Mouse (Mus musculus) C2C12 (cell line): ENCODE results near the gene Rnd1. TPM values are rescaled to one million over a fixed set of nuclear protein-coding genes. Genes with fewer than 3 reads are reported as not detected.

Source experiments
- H3K27me3 ChIP-seq: one replicate; pipeline ENCODE4 v1.6.1; 2011; ENCODE audit not compliant: control insufficient read depth, insufficient read depth, insufficient read length
- H3K36me3 ChIP-seq: one replicate; pipeline ENCODE4 v1.6.1; 2011; ENCODE audit not compliant: control insufficient read depth, insufficient read depth
- H3K4me3 ChIP-seq: one replicate; pipeline ENCODE4 v1.5.1; 2011; ENCODE audit warnings: mild to moderate bottlenecking, control low read depth; ENCODE audit not compliant: poor library complexity, insufficient read depth, severe bottlenecking
- H3K79me2 ChIP-seq: one replicate; pipeline ENCODE4 v1.6.1; 2011; ENCODE audit not compliant: control insufficient read depth, insufficient read depth
- H3K79me3 ChIP-seq: one replicate; pipeline ENCODE4 v1.6.1; 2011; ENCODE audit warnings: low read depth, control low read depth
- H3ac ChIP-seq: one replicate; pipeline ENCODE3; 2011; ENCODE audit warnings: low read depth; ENCODE audit not compliant: control insufficient read depth, insufficient read length
- CEBPB ChIP-seq: IDR thresholded peaks from one replicate; pipeline ENCODE4 v1.6.1; 2011; ENCODE audit warnings: low read depth, mild to moderate bottlenecking, control low read depth, moderate library complexity
- CTCF ChIP-seq: IDR thresholded peaks from one replicate; pipeline ENCODE4 v1.5.1; 2011; ENCODE audit not compliant: control insufficient read depth, insufficient read depth, insufficient read length
- FOSL1 ChIP-seq: IDR thresholded peaks from one replicate; pipeline ENCODE4 v1.8.0; 2011; ENCODE audit warnings: mild to moderate bottlenecking, low read length; ENCODE audit not compliant: poor library complexity, insufficient read depth, severe bottlenecking
- MAX ChIP-seq: IDR thresholded peaks from one replicate; pipeline ENCODE4 v1.6.1; 2011; ENCODE audit warnings: mild to moderate bottlenecking, control low read depth
- MYOD1 ChIP-seq: IDR thresholded peaks from one replicate; pipeline ENCODE4 v1.6.1; 2011; ENCODE audit warnings: low read depth; ENCODE audit not compliant: control insufficient read depth, insufficient read length
- MYOG ChIP-seq: IDR thresholded peaks from one replicate; pipeline ENCODE4 v1.6.1; 2011; ENCODE audit not compliant: control insufficient read depth, insufficient read length; ENCODE audit errors: extremely low read depth
- USF1 ChIP-seq: IDR thresholded peaks from one replicate; pipeline ENCODE4 v1.6.1; 2011; ENCODE audit warnings: low read depth, mild to moderate bottlenecking, control low read depth, moderate library complexity
- polyA plus RNA-seq: library from polyadenylated mRNA; unstranded; fragments of >200 nt; fragmentation: generic; extraction: Trizol; gene quantifications from one replicate; pipeline ENCODE4 v1.2.1, GENCODE M21; 2012; ENCODE audit warnings: missing spikeins

Gene Rnd1
- polyA plus RNA-seq, 1 experiment = 10.5 TPM

DNA sequence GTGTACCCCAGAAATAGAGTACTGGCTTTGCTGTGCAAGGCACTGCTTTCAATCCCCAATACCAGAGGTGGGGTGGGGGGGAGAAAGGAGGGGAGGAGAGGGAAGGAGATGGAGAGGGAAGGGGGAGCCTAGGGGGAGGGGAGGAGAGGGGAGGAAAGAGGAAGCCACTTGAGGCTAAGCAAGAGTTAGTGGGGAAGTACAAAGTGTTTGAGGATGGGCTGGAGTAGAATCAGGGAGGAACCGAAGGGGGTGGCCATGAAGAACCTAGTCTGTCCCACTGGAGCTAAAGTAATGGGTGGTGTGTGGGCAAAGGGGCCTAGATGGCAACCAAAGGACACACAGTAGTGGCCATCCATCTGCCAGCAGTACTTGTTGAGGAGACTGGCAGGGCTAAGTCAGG, 6.5 kb upstream of the Rnd1 start:
- Histone ChIP-seq H3K36me3 (no peaks in the 10 kb centered on the region), H3K4me3 (no peak overlapping the region), H3K27me3 (no peaks in the 10 kb centered on the region), H3K79me3 (no peaks in the 10 kb centered on the region), H3K79me2 (no peaks in the 10 kb centered on the region), H3ac (no peak overlapping the region)
- no peak for TF ChIP-seq MYOD1
- no peak for TF ChIP-seq CEBPB
- no peak for TF ChIP-seq CTCF
- no peak for TF ChIP-seq MAX
- no peak for TF ChIP-seq MYOG

DNA sequence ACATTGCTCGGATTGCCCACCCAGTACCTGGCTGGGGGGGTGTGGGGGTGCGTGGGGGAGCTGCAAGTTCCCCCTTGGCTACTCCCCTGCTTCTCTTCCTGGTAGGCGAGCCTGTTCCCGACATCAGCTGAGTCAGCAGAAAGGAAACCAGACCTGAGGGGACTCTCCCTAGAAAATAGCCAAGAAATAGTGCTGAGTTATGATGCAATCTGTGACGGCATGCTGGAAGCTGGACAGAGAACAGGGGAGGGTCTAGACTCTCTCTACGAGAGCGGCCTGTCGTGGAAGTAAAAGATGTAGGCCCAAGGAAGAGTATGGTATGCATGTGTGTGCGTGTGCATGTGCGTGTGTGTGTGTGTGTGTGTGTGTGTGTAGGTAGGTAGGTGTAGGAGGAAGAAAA, 5.9 kb upstream of the Rnd1 start:
- Histone ChIP-seq H3K4me3 (no peak overlapping the region), H3K27me3 (no peaks in the 10 kb centered on the region), H3K36me3 (no peaks in the 10 kb centered on the region), H3K79me2 (no peaks in the 10 kb centered on the region), H3ac (no peak overlapping the region), H3K79me3 (no peaks in the 10 kb centered on the region)
- TF ChIP-seq MYOD1 (no peak), CEBPB (peak; percentile 39)

DNA sequence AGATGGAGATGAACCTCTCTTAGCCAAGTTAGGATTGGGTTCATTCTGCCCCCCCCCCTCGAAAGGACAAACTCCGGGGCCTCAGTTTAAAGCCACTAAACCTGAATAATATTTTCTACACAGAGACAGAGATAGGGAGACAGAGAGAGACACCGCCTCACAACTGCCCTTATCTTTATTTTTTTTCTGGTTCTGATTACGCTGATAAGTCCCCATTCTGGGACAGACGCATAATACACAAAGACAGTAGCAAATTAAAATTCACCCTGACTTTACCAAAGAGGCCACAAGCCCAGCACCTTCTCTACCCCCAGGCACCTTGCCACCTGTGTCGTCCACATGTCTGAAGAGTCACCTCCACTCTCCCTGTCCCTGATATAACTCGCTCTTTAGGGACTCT, 4.4 kb upstream of the Rnd1 start:
- TF ChIP-seq USF1 (no peak), FOSL1 (no peak), MYOG (no peak), MAX (no peak), CTCF (no peak), MYOD1 (no peak), CEBPB (no peak)
- Histone ChIP-seq H3K4me3 (no peak overlapping the region), H3K36me3 (no peaks in the 10 kb centered on the region), H3K27me3 (no peaks in the 10 kb centered on the region), H3K79me2 (no peaks in the 10 kb centered on the region), H3K79me3 (no peaks in the 10 kb centered on the region), H3ac (no peak overlapping the region)

DNA sequence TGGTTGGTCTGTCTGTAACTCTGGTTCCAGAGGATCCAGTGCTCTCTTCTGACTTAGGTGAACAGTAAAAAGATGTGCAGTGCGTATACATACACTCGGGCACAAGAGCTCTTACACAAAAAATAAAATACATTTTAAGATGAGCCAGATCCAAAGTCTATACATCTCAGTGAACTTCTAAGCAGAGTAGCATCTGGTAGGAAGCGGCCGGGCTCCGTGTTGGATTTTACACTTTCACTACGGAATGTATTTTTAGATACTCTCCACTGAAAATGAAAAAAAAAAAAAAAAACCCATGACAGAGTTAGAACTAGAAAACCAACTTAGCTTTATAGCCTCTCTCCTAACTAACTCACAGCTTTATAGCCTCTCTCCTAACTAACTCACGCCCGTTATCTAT, 3.4 kb upstream of the Rnd1 start:
- Histone ChIP-seq H3K36me3 (no peaks in the 10 kb centered on the region), H3K79me2 (no peaks in the 10 kb centered on the region), H3K4me3 (no peak overlapping the region), H3ac (no peak overlapping the region), H3K27me3 (no peaks in the 10 kb centered on the region), H3K79me3 (no peaks in the 10 kb centered on the region)
- TF ChIP-seq CTCF = no peak
- TF ChIP-seq MAX = no peak
- TF ChIP-seq MYOG = no peak
- no peak for TF ChIP-seq MYOD1
- no peak for TF ChIP-seq CEBPB
- TF ChIP-seq USF1 = no peak
- no peak for TF ChIP-seq FOSL1

DNA sequence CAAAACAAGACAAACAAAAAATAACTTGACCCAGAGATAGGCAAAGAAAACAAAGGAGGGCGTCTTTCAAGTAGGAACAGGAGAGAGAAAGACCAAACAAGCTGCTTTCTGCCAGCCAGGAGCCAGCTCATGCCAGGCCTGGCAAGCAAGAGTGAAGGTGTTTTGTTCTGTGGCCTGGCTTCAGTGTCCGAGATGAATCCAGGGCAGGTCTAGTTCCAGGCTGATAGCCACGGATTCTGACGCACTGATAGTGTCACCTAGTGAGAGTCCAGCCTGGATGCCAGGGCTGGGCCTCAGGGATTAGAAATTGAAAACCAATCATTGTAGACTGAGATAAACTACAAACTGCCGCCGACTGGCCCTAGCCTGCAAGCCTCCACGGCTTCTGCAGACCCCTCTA, 716 bp upstream of the Rnd1 start:
- H3K27me3 ChIP-seq = no peaks in the 10 kb centered on the region
- no peaks in the 10 kb centered on the region for H3K36me3 ChIP-seq
- TF ChIP-seq MYOG (no peak), CEBPB (no peak), USF1 (no peak), MYOD1 (no peak), CTCF (no peak), FOSL1 (no peak), MAX (no peak)
- H3ac ChIP-seq = no peak overlapping the region
- no peak overlapping the region for H3K4me3 ChIP-seq
- no peaks in the 10 kb centered on the region for H3K79me3 ChIP-seq
- H3K79me2 ChIP-seq = no peaks in the 10 kb centered on the region

DNA sequence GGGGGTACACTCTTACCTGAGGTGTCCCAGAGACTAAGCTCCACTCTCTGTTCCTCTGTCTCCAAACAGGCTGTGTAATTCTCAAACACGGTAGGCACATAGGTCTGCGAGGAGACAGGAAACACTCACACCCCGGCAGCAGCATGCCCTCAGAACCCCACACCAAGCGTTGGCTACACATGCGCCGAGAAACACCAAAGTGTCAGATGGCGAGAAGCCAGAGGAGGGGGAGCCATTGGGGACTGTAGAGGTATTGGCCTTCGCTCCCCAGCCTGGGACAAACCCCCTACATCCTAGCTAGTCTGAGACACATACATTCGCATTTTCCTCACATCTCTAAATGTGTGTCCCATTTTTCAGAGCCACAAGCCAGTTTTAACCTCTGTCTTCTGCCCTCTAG, 790 bp downstream of the Rnd1 start:
- peaks cover 5% of the 10 kb centered on the region for H3K36me3 ChIP-seq
- H3ac ChIP-seq = peak overlapping the region; percentile 66
- TF ChIP-seq MYOD1 = no peak
- no peak for TF ChIP-seq MAX
- no peak for TF ChIP-seq CEBPB
- no peak for TF ChIP-seq FOSL1
- TF ChIP-seq MYOG = no peak
- TF ChIP-seq USF1 = no peak
- TF ChIP-seq CTCF = no peak
- no peaks in the 10 kb centered on the region for H3K79me2 ChIP-seq
- peak overlapping the region; percentile 37 for H3K4me3 ChIP-seq
- no peaks in the 10 kb centered on the region for H3K27me3 ChIP-seq
- no peaks in the 10 kb centered on the region for H3K79me3 ChIP-seq
